Mouse (Mus musculus): ENCODE measurements around the gene Gm973.
A peak's percentile ranks its signal among the peaks of the same experiment; 100 is the strongest.

GRCm38 (mm10) chr1:59497741-59498613 is 18.1 kb upstream of the Gm973 start:
- no peak for TF ChIP-seq CTCF (IDR thresholded peaks at IDR 0.05)
- TF ChIP-seq EP300 (IDR thresholded peaks at IDR 0.05), result peak; percentile 2
